Mouse (Mus musculus) A20 (cell line): ENCODE results near the gene Baz1b.

Source experiments
- DNase-seq: peaks from one replicate; pipeline ENCODE4 v3.0.0-alpha.2; 2011; ENCODE audit warnings: low read depth, low spot score

The Baz1b gene

GRCm38 (mm10) chr5:135186621-135187348 is at the start of gene Baz1b:
Baz1b (plus strand) TSS chr5:135187264.
- DNase-seq: peak; percentile 99

- no peak for DNase-seq
Observed at GRCm38 (mm10) chr5:135139881-135140280, 47.2 kb upstream of the Baz1b start.

GRCm38 (mm10) chr5:135144469-135144868 is 42.6 kb upstream of the Baz1b start:
- no peak for DNase-seq

GRCm38 (mm10) chr5:135145532-135145931 is 41.5 kb upstream of the Baz1b start:
- no peak for DNase-seq

GRCm38 (mm10) chr5:135145955-135146354 is 41.1 kb upstream of the Baz1b start:
- peak; percentile 39 for DNase-seq

GRCm38 (mm10) chr5:135148715-135149052 is 38.4 kb upstream of the Baz1b start:
- DNase-seq: peak; percentile 100

- peak; percentile 100 for DNase-seq
Observed at GRCm38 (mm10) chr5:135149053-135149819, 37.8 kb upstream of the Baz1b start, which contains the start of gene Tbl2. Tbl2 (plus strand) TSS chr5:135149657.

GRCm38 (mm10) chr5:135149820-135150178 is 37.3 kb upstream of the Baz1b start:
- no peak for DNase-seq

- DNase-seq: peak; percentile 40
Observed at GRCm38 (mm10) chr5:135156496-135156895, 30.6 kb upstream of the Baz1b start.

- no peak for DNase-seq
Observed at GRCm38 (mm10) chr5:135161221-135161620, 25.8 kb upstream of the Baz1b start.

- no peak for DNase-seq
Observed at GRCm38 (mm10) chr5:135161650-135162049, 25.4 kb upstream of the Baz1b start.

GRCm38 (mm10) chr5:135162361-135162760 is 24.7 kb upstream of the Baz1b start:
- DNase-seq: no peak

- no peak for DNase-seq
Observed at GRCm38 (mm10) chr5:135162821-135163220, 24.2 kb upstream of the Baz1b start.

GRCm38 (mm10) chr5:135166909-135167308 is 20.2 kb upstream of the Baz1b start:
- DNase-seq: no peak

GRCm38 (mm10) chr5:135167469-135167868 is 19.6 kb upstream of the Baz1b start:
- no peak for DNase-seq

- peak; percentile 99 for DNase-seq
Observed at GRCm38 (mm10) chr5:135168063-135169062, 18.7 kb upstream of the Baz1b start, which contains the start of gene Bcl7b. Bcl7b (plus strand) TSS chr5:135168283.

- no peak for DNase-seq
Observed at GRCm38 (mm10) chr5:135169479-135169878, 17.6 kb upstream of the Baz1b start.

- no peak for DNase-seq
Observed at GRCm38 (mm10) chr5:135171688-135172220, 15.3 kb upstream of the Baz1b start.

GRCm38 (mm10) chr5:135172986-135173385 is 14.1 kb upstream of the Baz1b start:
- no peak for DNase-seq

- no peak for DNase-seq
Observed at GRCm38 (mm10) chr5:135175086-135175485, 12.0 kb upstream of the Baz1b start.

- DNase-seq: no peak
Observed at GRCm38 (mm10) chr5:135178523-135178922, 8.5 kb upstream of the Baz1b start.
